Mouse (Mus musculus): Measurements from ENCODE around the gene Oat. TPM values are rescaled to one million over a fixed set of nuclear protein-coding genes. Genes with fewer than 3 reads are reported as not detected.

Gene Oat
- polyA plus RNA-seq, 1 experiment from 2014 or later: 46.9 TPM

DNA sequence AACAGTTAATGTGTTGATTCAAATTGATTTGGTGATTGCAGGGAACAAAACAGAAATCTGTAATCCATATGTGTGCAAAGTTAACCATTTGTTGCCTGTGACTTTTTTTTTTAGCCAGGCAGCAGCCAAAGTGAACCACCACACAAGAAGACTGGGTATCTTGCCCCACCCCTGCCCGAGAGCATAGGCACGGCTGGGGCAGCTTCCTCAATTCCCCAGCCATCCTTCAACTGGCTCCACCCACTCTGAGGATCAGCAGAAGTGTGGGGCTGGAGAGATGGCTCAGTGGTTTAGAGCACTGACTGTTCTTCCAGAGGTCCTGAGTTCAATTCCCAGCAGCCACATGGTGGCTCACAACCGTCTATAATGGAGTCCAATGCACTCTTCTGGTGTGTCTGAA, 34.6 kb downstream of the Oat start:
- Histone ChIP-seq H3K4me3 (ENCODE audit: inconsistent target) (no peak overlapping the region), H3K36me3 (ENCODE audit: inconsistent target) (no peaks in the 10 kb centered on the region), H3K79me2 (ENCODE audit: inconsistent target) (no peaks in the 10 kb centered on the region), H3K27ac (no peak overlapping the region)
- WGBS (ENCODE audit: missing documents): 28% methylated on average over 3 of the region's 3 CpGs

DNA sequence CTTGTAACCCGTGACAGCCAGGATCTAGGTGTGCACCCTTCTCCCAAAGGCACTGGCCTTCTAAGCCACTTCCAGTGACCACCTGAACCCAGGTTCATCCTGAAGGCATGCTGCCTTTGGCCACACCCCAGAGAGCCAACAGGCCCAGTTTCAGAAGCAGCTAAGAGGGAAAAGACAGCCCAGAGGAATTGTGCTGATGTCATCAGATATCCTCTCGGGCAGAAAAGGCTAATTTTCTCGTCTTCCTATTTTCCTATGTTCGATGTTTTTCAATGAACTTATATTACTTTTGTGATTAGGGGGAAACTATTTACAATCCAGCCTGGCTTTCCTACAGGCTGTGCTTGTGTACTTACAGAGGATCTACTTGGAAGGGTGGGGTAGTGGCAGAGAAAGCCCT, 35.6 kb downstream of the Oat start:
- H3K36me3 ChIP-seq (ENCODE audit: inconsistent target): no peaks in the 10 kb centered on the region
- H3K27ac ChIP-seq: no peak overlapping the region
- 90% methylated on average over 4 of the region's 4 CpGs for WGBS (ENCODE audit: missing documents)
- no peaks in the 10 kb centered on the region for H3K79me2 ChIP-seq (ENCODE audit: inconsistent target)
- no peak overlapping the region for H3K4me3 ChIP-seq (ENCODE audit: inconsistent target)

DNA sequence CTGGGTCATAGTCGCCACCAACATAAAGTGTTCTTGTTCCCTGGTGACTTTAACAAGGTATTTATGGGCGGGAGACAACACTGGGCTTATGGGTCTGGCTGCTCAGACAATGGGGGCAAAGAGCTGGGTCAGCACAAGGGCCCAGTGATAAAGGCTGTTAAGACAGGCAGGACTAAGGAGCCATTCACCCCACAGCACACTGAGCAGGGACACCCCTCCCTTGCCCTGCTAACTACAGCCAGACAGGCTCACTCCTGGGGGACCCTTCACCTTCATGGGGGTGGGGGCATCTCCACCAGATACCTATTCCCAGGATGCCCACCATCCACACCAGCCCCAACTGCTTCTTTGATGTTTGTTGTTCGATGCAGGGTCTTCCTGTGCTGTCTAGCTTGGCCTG, 47.0 kb downstream of the Oat start:
- H3K36me3 ChIP-seq (ENCODE audit: inconsistent target): no peaks in the 10 kb centered on the region
- 81% methylated on average over 3 of the region's 3 CpGs for WGBS (ENCODE audit: missing documents)
- H3K79me2 ChIP-seq (ENCODE audit: inconsistent target): no peaks in the 10 kb centered on the region
- no peak overlapping the region for H3K4me3 ChIP-seq (ENCODE audit: inconsistent target)
- H3K27ac ChIP-seq: no peak overlapping the region

DNA sequence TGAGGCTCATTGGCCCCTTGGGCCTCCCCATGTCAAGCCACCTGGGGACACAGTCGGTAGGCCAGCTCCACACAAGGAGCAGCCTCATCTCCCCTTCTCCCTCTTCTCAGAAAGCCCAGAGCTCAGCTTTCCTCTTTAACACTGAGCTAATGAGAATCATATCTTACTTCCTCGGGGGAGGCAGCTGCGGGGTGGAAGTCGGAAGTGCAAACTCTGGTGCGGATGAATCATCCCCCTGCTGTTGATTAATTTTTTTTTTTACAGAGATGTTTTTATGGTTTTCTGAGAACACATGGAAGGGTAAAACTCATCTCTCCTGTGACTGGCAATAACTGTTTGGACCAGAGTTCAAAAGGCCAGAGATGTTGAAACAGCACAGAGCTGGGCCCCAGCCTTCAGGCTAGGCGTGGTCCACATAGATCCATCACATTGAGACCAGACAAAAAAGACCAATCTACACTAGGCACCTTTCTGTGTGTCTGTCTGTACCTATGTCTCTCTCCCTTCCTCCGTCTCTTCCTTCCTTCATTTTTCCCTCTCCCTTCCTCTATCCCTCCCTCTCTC, 62.7 kb downstream of the Oat start:
- Histone ChIP-seq H3K4me3 (ENCODE audit: inconsistent target) (no peak overlapping the region), H3K36me3 (ENCODE audit: inconsistent target) (no peaks in the 10 kb centered on the region), H3K79me2 (ENCODE audit: inconsistent target) (no peaks in the 10 kb centered on the region), H3K27ac (no peak overlapping the region)
- 89% methylated on average over 7 of the region's 7 CpGs for WGBS (ENCODE audit: missing documents)

DNA sequence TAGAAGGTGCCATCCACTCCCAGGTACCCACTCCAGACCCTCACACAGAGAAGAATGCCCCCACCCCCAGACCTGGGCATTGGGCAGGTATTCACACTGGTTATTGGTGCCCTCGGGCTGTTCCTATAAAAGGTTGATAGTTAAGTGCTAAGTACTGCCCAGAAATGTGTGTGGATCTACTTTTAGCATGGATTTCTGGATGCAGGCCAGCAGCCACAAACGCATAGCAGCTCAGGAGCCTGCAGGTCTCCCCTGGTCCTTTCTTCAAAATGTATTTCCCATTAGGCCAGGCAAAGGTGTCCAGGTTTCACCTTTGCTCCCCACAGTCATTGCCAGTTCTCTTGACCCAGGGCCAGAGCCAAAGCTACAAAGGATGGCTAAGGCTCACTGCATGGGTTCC, 67.1 kb downstream of the Oat start:
- Histone ChIP-seq H3K4me3 (ENCODE audit: inconsistent target) (no peak overlapping the region), H3K27ac (no peak overlapping the region), H3K36me3 (ENCODE audit: inconsistent target) (no peaks in the 10 kb centered on the region), H3K79me2 (ENCODE audit: inconsistent target) (no peaks in the 10 kb centered on the region)
- 84% methylated on average over 2 of the region's 2 CpGs for WGBS (ENCODE audit: missing documents)

Other genes starting within 250 kb of the Oat start
- not detected in 3 replicates for gene Nkx1-2, start 23.2 kb upstream of the Oat start, polyA plus RNA-seq (2018)
- 15.6 to 23.7 TPM (median 21.2 TPM) in 3 replicates for gene Lhpp, start 34.2 kb upstream of the Oat start, polyA plus RNA-seq (2018)
- 28.5 to 45.3 TPM (median 29.8 TPM) in 3 replicates for gene Fam53b, start 237.5 kb upstream of the Oat start, polyA plus RNA-seq (2018)

All from macrophage (primary cell).